Mouse (Mus musculus) MEL (cell line): ENCODE results near the gene Lmo7. TPM values are rescaled to one million over a fixed set of nuclear protein-coding genes. Genes with fewer than 3 reads are reported as not detected.

Source experiments
- DNase-seq: peaks from one replicate; pipeline ENCODE4 v3.0.0; 2011; ENCODE audit warnings: low read depth, low spot score
- H3K27ac ChIP-seq: 2 replicates; pipeline ENCODE4 v1.5.1; 2012; ENCODE audit warnings: low read depth, mild to moderate bottlenecking, control low read depth, low read length, moderate library complexity; ENCODE audit not compliant: control insufficient read depth
- H3K27me3 ChIP-seq, 2 experiments: fragments of 150-350 bp in 1 of 2; sonication (generic) in 1 of 2; 2 replicates each; pipeline ENCODE4 v1.6.1; 2012; ENCODE audit warnings: low read length in 2 of 2, mild to moderate bottlenecking in 2 of 2, improper control_type of control experiment in 1 of 2, moderate library complexity in 1 of 2; ENCODE audit not compliant: insufficient read depth in 2 of 2, control insufficient read depth in 1 of 2
- H3K36me3 ChIP-seq, 2 experiments: 2 replicates each; pipeline ENCODE4 v1.6.1; 2012 to 2014; ENCODE audit warnings: low read length in 2 of 2, improper control_type of control experiment in 1 of 2, inconsistent platforms in 1 of 2, mild to moderate bottlenecking in 1 of 2; ENCODE audit not compliant: insufficient read depth in 2 of 2, control insufficient read depth in 1 of 2
- H3K4me1 ChIP-seq, 2 experiments: fragments of 150-350 bp in 1 of 2; sonication (generic) in 1 of 2; 2 replicates each; pipeline ENCODE4 v1.6.1; 2012; ENCODE audit warnings: low read length in 2 of 2, improper control_type of control experiment in 1 of 2, mild to moderate bottlenecking in 1 of 2; ENCODE audit not compliant: insufficient read depth in 2 of 2, control insufficient read depth in 1 of 2
- H3K4me3 ChIP-seq, 2 experiments: fragments of 150-350 bp in 1 of 2; sonication (generic) in 1 of 2; 2 replicates each; pipeline ENCODE4 v1.5.1; 2012; ENCODE audit warnings: low read depth in 2 of 2, low read length in 2 of 2, mild to moderate bottlenecking in 2 of 2, moderate library complexity in 2 of 2, control low read depth in 1 of 2, improper control_type of control experiment in 1 of 2; ENCODE audit not compliant: control insufficient read depth in 1 of 2, insufficient read depth in 1 of 2
- H3K79me2 ChIP-seq: 2 replicates; pipeline ENCODE4 v1.6.1; 2012; ENCODE audit warnings: mild to moderate bottlenecking, low read length, moderate library complexity; ENCODE audit not compliant: control insufficient read depth, poor library complexity, insufficient read depth
- H3K9ac ChIP-seq: 2 replicates; pipeline ENCODE4 v1.6.1; 2012; ENCODE audit warnings: low read depth, mild to moderate bottlenecking, control low read depth, low read length, moderate library complexity; ENCODE audit not compliant: control insufficient read depth, poor library complexity, severe bottlenecking
- H3K9me3 ChIP-seq: fragments of 150-350 bp; sonication (generic); replicated peaks from 2 replicates; pipeline ENCODE4 v1.6.1; 2012; ENCODE audit warnings: mild to moderate bottlenecking, low read length, improper control_type of control experiment, moderate library complexity; ENCODE audit not compliant: insufficient read depth
- CHD1 ChIP-seq: IDR thresholded peaks from 2 replicates; pipeline ENCODE4 v1.6.1; 2012; ENCODE audit warnings: low read depth, mild to moderate bottlenecking, inconsistent platforms, low read length, improper control_type of control experiment
- CTCF ChIP-seq, 3 experiments: IDR thresholded peaks in 2 of 3; conservative IDR thresholded peaks in 1 of 3; 2 replicates each; pipeline ENCODE4 v1.5.1; 2011 to 2012; ENCODE audit warnings: low read length in 3 of 3, low read depth in 2 of 3, mild to moderate bottlenecking in 2 of 3, improper control_type of control experiment in 1 of 3, inconsistent platforms in 1 of 3, mixed read lengths in 1 of 3, moderate library complexity in 1 of 3; ENCODE audit not compliant: control insufficient read depth in 1 of 3, insufficient read depth in 1 of 3, poor library complexity in 1 of 3, severe bottlenecking in 1 of 3
- E2F4 ChIP-seq: IDR thresholded peaks from 2 replicates; pipeline ENCODE4 v1.6.1; 2011; ENCODE audit warnings: low read depth, low read length, improper control_type of control experiment, borderline replicate concordance
- HCFC1 ChIP-seq: IDR thresholded peaks from 2 replicates; pipeline ENCODE4 v1.6.1; 2012; ENCODE audit warnings: low read depth, mild to moderate bottlenecking, inconsistent platforms, low read length, improper control_type of control experiment, moderate library complexity
- KAT2A ChIP-seq: conservative IDR thresholded peaks from 2 replicates; pipeline ENCODE4 v1.6.1; 2012; ENCODE audit warnings: low read depth, low read length, improper control_type of control experiment, inconsistent platforms
- MEF2A ChIP-seq: IDR thresholded peaks from 2 replicates; pipeline ENCODE4 v1.6.1; 2014; ENCODE audit warnings: low read depth, mild to moderate bottlenecking, inconsistent platforms, low read length, improper control_type of control experiment; ENCODE audit not compliant: poor library complexity, insufficient replicate concordance, severe bottlenecking; ENCODE audit errors: extremely low read depth
- NELFE ChIP-seq: IDR thresholded peaks from 2 replicates; pipeline ENCODE4 v1.6.1; 2011; ENCODE audit warnings: low read depth, low read length, improper control_type of control experiment
- NRF1 ChIP-seq: IDR thresholded peaks from 2 replicates; pipeline ENCODE4 v1.6.1; 2014; ENCODE audit warnings: low read depth, mild to moderate bottlenecking, inconsistent platforms, low read length, improper control_type of control experiment, moderate library complexity; ENCODE audit not compliant: poor library complexity, insufficient read depth, severe bottlenecking
- POLR2A ChIP-seq, 2 experiments: IDR thresholded peaks; 2 replicates each; pipeline ENCODE4 v1.6.1; 2011 to 2012; ENCODE audit warnings: low read length in 2 of 2, mild to moderate bottlenecking in 2 of 2, control low read depth in 1 of 2, improper control_type of control experiment in 1 of 2, low read depth in 1 of 2, moderate library complexity in 1 of 2; ENCODE audit not compliant: control insufficient read depth in 1 of 2, insufficient read depth in 1 of 2, poor library complexity in 1 of 2
- RAD21 ChIP-seq: IDR thresholded peaks from 2 replicates; pipeline ENCODE4 v1.6.1; 2011; ENCODE audit warnings: mild to moderate bottlenecking, low read depth, low read length, improper control_type of control experiment
- SMC3 ChIP-seq: IDR thresholded peaks from 2 replicates; pipeline ENCODE4 v1.6.1; 2011; ENCODE audit warnings: low read depth, low read length, improper control_type of control experiment
- TCF12 ChIP-seq: IDR thresholded peaks from 2 replicates; pipeline ENCODE4 v1.6.1; 2014; ENCODE audit warnings: low read depth, mild to moderate bottlenecking, inconsistent platforms, low read length, improper control_type of control experiment, moderate library complexity
- ZC3H11A ChIP-seq: IDR thresholded peaks from 2 replicates; pipeline ENCODE4 v1.6.1; 2012; ENCODE audit warnings: low read depth, mild to moderate bottlenecking, inconsistent platforms, low read length, improper control_type of control experiment
- ZNF384 ChIP-seq: IDR thresholded peaks from 2 replicates; pipeline ENCODE4 v1.6.1; 2012; ENCODE audit warnings: low read depth, mild to moderate bottlenecking, inconsistent platforms, low read length, improper control_type of control experiment
- polyA plus RNA-seq, 2 experiments: library from polyadenylated mRNA; stranded (reverse) in 1 of 2; unstranded in 1 of 2; fragments of >175 nt in 1 of 2; fragments of >200 nt in 1 of 2; gene quantifications; 2 replicates each; pipeline versions ENCODE4 v1.2.1 to v1.2.4; 2012; ENCODE audit warnings: low replicate concordance in 2 of 2, low read depth in 1 of 2; ENCODE audit not compliant: insufficient read length in 2 of 2, insufficient read depth in 1 of 2, missing spikeins in 1 of 2
- total RNA-seq: library from RNA; depleted of rRNA; stranded (reverse); fragments of 300-350 nt; gene quantifications from 2 replicates; pipeline ENCODE4 v1.2.3, GENCODE M21; 2012

Lmo7 gene
- total and polyA plus RNA-seq, 3 experiments = not detected

- no peak overlapping the region for H3K9ac ChIP-seq
- no peaks in the 10 kb centered on the region for H3K27me3 ChIP-seq
- no peaks in the 10 kb centered on the region for H3K79me2 ChIP-seq
- H3K4me1 ChIP-seq = no peaks in the 10 kb centered on the region
- no peaks in the 10 kb centered on the region for H3K9me3 ChIP-seq
- no peak overlapping the region for H3K27ac ChIP-seq
- peak; percentile 29 for DNase-seq
- peak; percentile 31 to 59 (median 36); a peak in 5 of 6 replicates for TF ChIP-seq CTCF (IDR thresholded peaks at IDR 0.05 in 2 of 3, conservative IDR thresholded peaks at IDR 0.05 in 1 of 3; ENCODE audit: control insufficient read depth in 1 of 3, insufficient read depth in 1 of 3, low read depth in 2 of 3, low read length in 3 of 3, poor library complexity in 1 of 3, severe bottlenecking in 1 of 3)
- no peak for TF ChIP-seq E2F4
- TF ChIP-seq NELFE = no peak
- TF ChIP-seq RAD21 = peak; percentile 33
- TF ChIP-seq MEF2A = no peak
- TF ChIP-seq NRF1 = no peak
- no peak for TF ChIP-seq TCF12
- no peak for TF ChIP-seq POLR2A (IDR thresholded peaks at IDR 0.05; ENCODE audit: control insufficient read depth in 1 of 2, insufficient read depth in 1 of 2, low read depth in 1 of 2, low read length in 2 of 2, poor library complexity in 1 of 2)
- peak; percentile 46 for TF ChIP-seq SMC3
- 0 out of 2 replicates have a peak, but pooled peaks have one; percentile 12 for TF ChIP-seq ZC3H11A
- no peak for TF ChIP-seq KAT2A
- TF ChIP-seq CHD1 = no peak
- TF ChIP-seq, all 39 proteins: peak for 4
- no peaks in the 10 kb centered on the region for H3K36me3 ChIP-seq
- H3K4me3 ChIP-seq = no peak overlapping the region
These were observed 219.4 kb downstream of the Lmo7 start for GRCm38 (mm10) chr14:101949114-101949513.

GRCm38 (mm10) chr14:101951107-101951506 is 221.3 kb downstream of the Lmo7 start:
- Histone ChIP-seq H3K36me3 (no peaks in the 10 kb centered on the region), H3K9me3 (no peaks in the 10 kb centered on the region), H3K27me3 (no peaks in the 10 kb centered on the region), H3K9ac (no peak overlapping the region), H3K4me1 (no peaks in the 10 kb centered on the region), H3K79me2 (no peaks in the 10 kb centered on the region), H3K27ac (no peak overlapping the region), H3K4me3 (no peak overlapping the region)
- DNase-seq = no peak
- TF ChIP-seq HCFC1 (no peak), MEF2A (no peak), TCF12 (no peak), ZNF384 (no peak), KAT2A (no peak)
